Mouse (Mus musculus): ENCODE data around the gene Plek2. TPM values are rescaled to one million over a fixed set of nuclear protein-coding genes. Genes with fewer than 3 reads are reported as not detected.

Plek2 gene
- polyA plus RNA-seq, 1 experiment from 2014 or later, result 2.3 TPM

- Histone ChIP-seq H3K27me3 (ENCODE audit: control insufficient read depth, insufficient read depth, low read length) (peaks cover 3% of the 10 kb centered on the region; the same call in 1 of the 2 replicates), H3K9ac (ENCODE audit: low read length) (no peak overlapping the region), H3K36me3 (ENCODE audit: control insufficient read depth, insufficient read depth) (no peaks in the 10 kb centered on the region), H3K4me1 (ENCODE audit: control insufficient read depth, insufficient read depth, low read length) (no peaks in the 10 kb centered on the region; the same call in 1 of the 2 replicates), H3K9me3 (replicated peaks; ENCODE audit: control insufficient read depth, low read length) (no peaks in the 10 kb centered on the region), H3K27ac (ENCODE audit: low read length) (no peak overlapping the region), H3K4me3 (ENCODE audit: low read length) (no peak overlapping the region), H3K4me2 (ENCODE audit: low read depth, low read length) (peak overlapping the region; percentile 41; the same call in 1 of the 2 replicates)
- peak; percentile 54; the same call in 1 of the 2 replicates for ATAC-seq (replicated peaks; ENCODE audit: extremely low read depth, insufficient read depth, low FRiP score)
- 13% methylated on average over 11 of the region's 11 CpGs for WGBS
Observed at GRCm38 (mm10) chr12:78918227-78919078, 11.7 kb upstream of the Plek2 start.

GRCm38 (mm10) chr12:78916278-78916677 is 9.5 kb upstream of the Plek2 start:
- H3K4me1 ChIP-seq (ENCODE audit: control insufficient read depth, insufficient read depth, low read length), result peaks cover 9% of the 10 kb centered on the region
- 70% methylated on average over 3 of the region's 3 CpGs for WGBS
- no peak overlapping the region for H3K9ac ChIP-seq (ENCODE audit: low read length)
- no peaks in the 10 kb centered on the region for H3K36me3 ChIP-seq (ENCODE audit: control insufficient read depth, insufficient read depth)
- peaks cover 18% of the 10 kb centered on the region for H3K27me3 ChIP-seq (ENCODE audit: control insufficient read depth, insufficient read depth, low read length)
- H3K4me2 ChIP-seq (ENCODE audit: low read depth, low read length), result no peak overlapping the region
- no peaks in the 10 kb centered on the region for H3K9me3 ChIP-seq (replicated peaks; ENCODE audit: control insufficient read depth, low read length)
- no peak for ATAC-seq (replicated peaks; ENCODE audit: extremely low read depth, insufficient read depth, low FRiP score)
- no peak overlapping the region for H3K27ac ChIP-seq (ENCODE audit: low read length)
- no peak overlapping the region for H3K4me3 ChIP-seq (ENCODE audit: low read length)

GRCm38 (mm10) chr12:78915561-78915960 is 8.8 kb upstream of the Plek2 start:
- 54% methylated on average over 3 of the region's 3 CpGs for WGBS
- Histone ChIP-seq H3K9ac (ENCODE audit: low read length) (no peak overlapping the region), H3K9me3 (replicated peaks; ENCODE audit: control insufficient read depth, low read length) (no peaks in the 10 kb centered on the region), H3K36me3 (ENCODE audit: control insufficient read depth, insufficient read depth) (no peaks in the 10 kb centered on the region), H3K27me3 (ENCODE audit: control insufficient read depth, insufficient read depth, low read length) (peaks cover 24% of the 10 kb centered on the region), H3K4me1 (ENCODE audit: control insufficient read depth, insufficient read depth, low read length) (peaks cover 15% of the 10 kb centered on the region), H3K27ac (ENCODE audit: low read length) (no peak overlapping the region), H3K4me3 (ENCODE audit: low read length) (no peak overlapping the region), H3K4me2 (ENCODE audit: low read depth, low read length) (no peak overlapping the region)
- no peak for ATAC-seq (replicated peaks; ENCODE audit: extremely low read depth, insufficient read depth, low FRiP score)

GRCm38 (mm10) chr12:78914458-78914857 is 7.7 kb upstream of the Plek2 start:
- H3K4me1 ChIP-seq (ENCODE audit: control insufficient read depth, insufficient read depth, low read length), result peaks cover 15% of the 10 kb centered on the region
- H3K4me3 ChIP-seq (ENCODE audit: low read length), result no peak overlapping the region
- H3K9ac ChIP-seq (ENCODE audit: low read length), result no peak overlapping the region
- H3K4me2 ChIP-seq (ENCODE audit: low read depth, low read length), result no peak overlapping the region
- peaks cover 29% of the 10 kb centered on the region for H3K27me3 ChIP-seq (ENCODE audit: control insufficient read depth, insufficient read depth, low read length)
- no peak overlapping the region for H3K27ac ChIP-seq (ENCODE audit: low read length)
- no peak for ATAC-seq (replicated peaks; ENCODE audit: extremely low read depth, insufficient read depth, low FRiP score)
- WGBS, result 73% methylated on average over 4 of the region's 4 CpGs
- H3K9me3 ChIP-seq (replicated peaks; ENCODE audit: control insufficient read depth, low read length), result 0 out of 2 replicates have a peak, but pooled peaks cover under 1% of the 10 kb centered on the region
- H3K36me3 ChIP-seq (ENCODE audit: control insufficient read depth, insufficient read depth), result no peaks in the 10 kb centered on the region

GRCm38 (mm10) chr12:78911707-78912417 is 5.1 kb upstream of the Plek2 start:
- H3K4me2 ChIP-seq (ENCODE audit: low read depth, low read length), result peak overlapping the region; percentile 87
- 1% methylated on average over 37 of the region's 37 CpGs for WGBS
- peak overlapping the region; percentile 64 for H3K9ac ChIP-seq (ENCODE audit: low read length)
- peak overlapping the region; percentile 55 for H3K4me3 ChIP-seq (ENCODE audit: low read length)
- no peaks in the 10 kb centered on the region for H3K36me3 ChIP-seq (ENCODE audit: control insufficient read depth, insufficient read depth)
- H3K9me3 ChIP-seq (replicated peaks; ENCODE audit: control insufficient read depth, low read length), result peaks cover 8% of the 10 kb centered on the region
- H3K4me1 ChIP-seq (ENCODE audit: control insufficient read depth, insufficient read depth, low read length), result peaks cover 15% of the 10 kb centered on the region
- peak; percentile 45; the same call in 1 of the 2 replicates for ATAC-seq (replicated peaks; ENCODE audit: extremely low read depth, insufficient read depth, low FRiP score)
- H3K27ac ChIP-seq (ENCODE audit: low read length), result no peak overlapping the region
- H3K27me3 ChIP-seq (ENCODE audit: control insufficient read depth, insufficient read depth, low read length), result peaks cover 30% of the 10 kb centered on the region

- H3K4me3 ChIP-seq (ENCODE audit: low read length), result peak overlapping the region; percentile 55
- peaks cover 15% of the 10 kb centered on the region for H3K4me1 ChIP-seq (ENCODE audit: control insufficient read depth, insufficient read depth, low read length)
- 9% methylated on average over 16 of the region's 16 CpGs for WGBS
- H3K4me2 ChIP-seq (ENCODE audit: low read depth, low read length), result peak overlapping the region; percentile 87
- no peak overlapping the region for H3K27ac ChIP-seq (ENCODE audit: low read length)
- no peaks in the 10 kb centered on the region for H3K36me3 ChIP-seq (ENCODE audit: control insufficient read depth, insufficient read depth)
- peaks cover 8% of the 10 kb centered on the region for H3K9me3 ChIP-seq (replicated peaks; ENCODE audit: control insufficient read depth, low read length)
- H3K27me3 ChIP-seq (ENCODE audit: control insufficient read depth, insufficient read depth, low read length), result peaks cover 30% of the 10 kb centered on the region
- 0 out of 2 replicates have a peak, but pooled peaks have one; percentile 43 for ATAC-seq (replicated peaks; ENCODE audit: extremely low read depth, insufficient read depth, low FRiP score)
- peak overlapping the region; percentile 64; the same call in 1 of the 2 replicates for H3K9ac ChIP-seq (ENCODE audit: low read length)
Observed at GRCm38 (mm10) chr12:78910684-78911461, 4.1 kb upstream of the Plek2 start.

- Histone ChIP-seq H3K4me1 (ENCODE audit: control insufficient read depth, insufficient read depth, low read length) (peaks cover 15% of the 10 kb centered on the region), H3K9me3 (replicated peaks; ENCODE audit: control insufficient read depth, low read length) (peaks cover 8% of the 10 kb centered on the region), H3K27me3 (ENCODE audit: control insufficient read depth, insufficient read depth, low read length) (peaks cover 25% of the 10 kb centered on the region), H3K27ac (ENCODE audit: low read length) (no peak overlapping the region), H3K4me3 (ENCODE audit: low read length) (no peak overlapping the region), H3K4me2 (ENCODE audit: low read depth, low read length) (no peak overlapping the region), H3K36me3 (ENCODE audit: control insufficient read depth, insufficient read depth) (no peaks in the 10 kb centered on the region), H3K9ac (ENCODE audit: low read length) (no peak overlapping the region)
- no peak for ATAC-seq (replicated peaks; ENCODE audit: extremely low read depth, insufficient read depth, low FRiP score)
- WGBS, result 77% methylated on average over 6 of the region's 6 CpGs
Observed at GRCm38 (mm10) chr12:78908081-78908605, 1.4 kb upstream of the Plek2 start.

- Histone ChIP-seq H3K4me1 (ENCODE audit: control insufficient read depth, insufficient read depth, low read length) (no peaks in the 10 kb centered on the region), H3K4me3 (ENCODE audit: low read length) (no peak overlapping the region), H3K27ac (ENCODE audit: low read length) (no peak overlapping the region), H3K9ac (ENCODE audit: low read length) (no peak overlapping the region), H3K4me2 (ENCODE audit: low read depth, low read length) (no peak overlapping the region), H3K27me3 (ENCODE audit: control insufficient read depth, insufficient read depth, low read length) (peaks cover 2% of the 10 kb centered on the region; the same call in 1 of the 2 replicates), H3K9me3 (replicated peaks; ENCODE audit: control insufficient read depth, low read length) (peaks cover 8% of the 10 kb centered on the region), H3K36me3 (ENCODE audit: control insufficient read depth, insufficient read depth) (no peaks in the 10 kb centered on the region)
- 84% methylated on average over 5 of the region's 7 CpGs for WGBS
- no peak for ATAC-seq (replicated peaks; ENCODE audit: extremely low read depth, insufficient read depth, low FRiP score)
Observed at GRCm38 (mm10) chr12:78904499-78904898, 2.3 kb downstream of the Plek2 start.

Data from heart, embryonic 16.5 days (tissue).